Mouse (Mus musculus): ENCODE measurements around the gene Aoc2. TPM values are rescaled to one million over a fixed set of nuclear protein-coding genes. Genes with fewer than 3 reads are reported as not detected.

Aoc2 gene
- polyA plus RNA-seq (2014; fragmentation: Nextera tagmentation; extraction: Ambion mirVana) = 1.3 and 1.4 TPM in 2 replicates

GRCm38 (mm10) chr11:101324763-101325162 lies at the start of gene Aoc2:
TSS of gene Aoc2 (plus strand) at chr11:101325063.
- DNase-seq (ENCODE audit: low spot score, missing footprints) = peak; percentile 49
- H3K36me3 ChIP-seq (ENCODE audit: control insufficient read depth, insufficient read depth, low read length) = peaks cover 28% of the 10 kb centered on the region

DNA sequence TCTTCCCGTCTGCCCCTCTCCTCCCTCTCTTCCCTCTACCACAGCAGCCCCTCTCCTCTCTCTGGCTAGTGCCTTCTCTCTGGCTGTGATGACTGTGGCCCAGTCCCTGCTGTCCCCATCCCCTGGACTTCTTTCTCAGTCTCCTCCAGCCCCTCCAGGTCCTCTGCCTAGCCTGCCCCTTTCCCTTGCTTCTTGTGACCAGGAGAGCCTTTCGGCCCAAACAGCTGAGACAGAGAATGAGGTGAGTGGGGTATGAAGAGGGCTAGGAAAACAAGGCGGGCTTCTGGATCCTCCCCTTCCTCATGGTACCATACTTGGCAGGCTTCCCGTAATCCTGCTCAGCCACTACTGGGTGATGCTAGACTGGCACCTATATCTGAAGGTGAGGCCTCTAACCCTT lies 49.6 kb upstream of the Aoc2 start:
- whole genome bisulfite sequencing = 71% methylated on average over 4 of the region's 4 CpGs
- Histone ChIP-seq H3K9me3 (ENCODE audit: control insufficient read depth, low read length) (no peaks in the 10 kb centered on the region), H3K36me3 (ENCODE audit: control insufficient read depth, insufficient read depth, low read length) (no peaks in the 10 kb centered on the region), H3K4me1 (ENCODE audit: control insufficient read depth, insufficient read depth, low read length) (peaks cover 17% of the 10 kb centered on the region), H3K27me3 (ENCODE audit: control insufficient read depth, insufficient read depth, low read length) (no peaks in the 10 kb centered on the region; the same call in 1 of the 2 replicates), H3K4me2 (no peak overlapping the region), H3K9ac (ENCODE audit: low read length) (no peak overlapping the region), H3K27ac (ENCODE audit: low read depth, low read length) (no peak overlapping the region), H3K4me3 (ENCODE audit: low read depth, low read length) (no peak overlapping the region)
- DNase-seq (ENCODE audit: low spot score, missing footprints) (no peak), ATAC-seq (ENCODE audit: low FRiP score) (no peak)

More at GRCm38 (mm10) chr11:101324763-101325162, at the start of gene Aoc2:
- ATAC-seq (ENCODE audit: low FRiP score) = no peak
- H3K4me2 ChIP-seq = no peak within 1 kb of the TSS
- no peaks in the 10 kb centered on the region for H3K4me1 ChIP-seq (ENCODE audit: control insufficient read depth, insufficient read depth, low read length)
- 97% methylated on average over 5 of the region's 5 CpGs for WGBS
- no peaks in the 10 kb centered on the region for H3K27me3 ChIP-seq (ENCODE audit: control insufficient read depth, insufficient read depth, low read length)
- H3K9me3 ChIP-seq (ENCODE audit: control insufficient read depth, low read length) = no peaks in the 10 kb centered on the region
- H3K27ac ChIP-seq (ENCODE audit: low read depth, low read length) = no peak within 1 kb of the TSS
- no peak within 1 kb of the TSS for H3K9ac ChIP-seq (ENCODE audit: low read length)
- H3K4me3 ChIP-seq (ENCODE audit: low read depth, low read length) = no peak within 1 kb of the TSS

GRCm38 (mm10) chr11:101276319-101277070 lies 48.4 kb upstream of the Aoc2 start:
- H3K4me3 ChIP-seq (ENCODE audit: low read depth, low read length) = no peak overlapping the region

GRCm38 (mm10) chr11:101277381-101278222 lies 47.3 kb upstream of the Aoc2 start:
- no peak overlapping the region for H3K27ac ChIP-seq (ENCODE audit: low read depth, low read length)
- 81% methylated on average over 12 of the region's 12 CpGs for WGBS
- no peak for ATAC-seq (ENCODE audit: low FRiP score)

More at GRCm38 (mm10) chr11:101276319-101277070, 48.4 kb upstream of the Aoc2 start:
- Histone ChIP-seq H3K4me2 (no peak overlapping the region; the same call in 1 of the 2 replicates), H3K9ac (ENCODE audit: low read length) (no peak overlapping the region), H3K9me3 (ENCODE audit: control insufficient read depth, low read length) (no peaks in the 10 kb centered on the region), H3K27ac (ENCODE audit: low read depth, low read length) (no peak overlapping the region), H3K4me1 (ENCODE audit: control insufficient read depth, insufficient read depth, low read length) (peaks cover 17% of the 10 kb centered on the region), H3K27me3 (ENCODE audit: control insufficient read depth, insufficient read depth, low read length) (no peaks in the 10 kb centered on the region; the same call in 1 of the 2 replicates), H3K36me3 (ENCODE audit: control insufficient read depth, insufficient read depth, low read length) (no peaks in the 10 kb centered on the region)
- ATAC-seq (ENCODE audit: low FRiP score) (no peak), DNase-seq (ENCODE audit: low spot score, missing footprints) (peak; percentile 82)
- 29% methylated on average over 27 of the region's 27 CpGs for WGBS

DNA sequence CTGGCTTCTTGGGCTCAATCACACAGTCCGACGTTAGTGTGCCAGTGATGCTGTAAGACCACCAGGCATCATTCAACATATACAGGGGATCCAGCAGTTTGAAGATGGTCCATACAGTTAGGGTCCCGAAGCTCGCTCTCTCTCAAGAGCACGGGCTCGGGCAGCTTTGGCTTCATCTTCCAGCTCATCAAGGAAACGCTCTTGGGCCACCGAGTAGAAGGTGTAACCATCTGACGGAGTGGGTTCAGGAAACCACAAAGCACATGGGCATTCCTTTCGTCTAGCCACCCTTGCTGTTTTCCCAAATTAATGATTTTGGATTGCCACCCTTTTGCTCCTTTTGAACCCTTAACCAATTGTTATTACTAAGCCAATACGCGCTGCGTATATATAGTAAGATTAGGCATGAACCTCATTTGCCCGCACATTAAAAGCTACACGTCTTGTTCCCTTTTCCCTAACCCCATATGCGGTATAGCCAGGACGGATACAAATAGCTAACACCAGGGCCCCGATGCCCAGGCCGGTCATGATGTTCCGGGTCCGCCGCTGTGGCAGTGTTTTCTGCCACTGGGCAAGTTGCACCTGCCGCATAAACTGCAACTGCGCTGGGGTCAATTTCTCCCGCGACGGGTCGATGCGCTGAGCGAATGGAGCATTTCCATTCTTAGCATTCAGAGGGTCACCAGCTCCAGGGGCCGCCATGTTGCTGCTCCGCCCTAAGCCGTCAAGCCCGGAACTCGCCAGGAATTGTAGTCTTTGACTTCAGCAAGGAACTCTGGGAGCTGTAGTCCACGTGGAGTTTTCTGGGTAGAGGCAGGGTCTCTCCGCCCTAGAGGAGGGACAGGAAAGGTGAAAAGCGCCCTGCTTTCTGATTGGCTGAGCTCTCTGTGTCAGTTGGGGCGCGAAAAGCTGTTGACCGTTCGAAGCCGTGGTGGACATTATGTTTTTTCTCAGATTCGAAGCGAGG lies 46.4 kb upstream of the Aoc2 start, which contains the start of the genes Cntd1 and Coa3:
Gene Cntd1 (plus strand): TSS at position 790 of the 970 bp plus-strand sequence.
Gene Coa3 (minus strand): TSS at position 892 of the 970 bp plus-strand sequence.
- ATAC-seq (ENCODE audit: low FRiP score) (peak; percentile 96), DNase-seq (ENCODE audit: low spot score, missing footprints) (peak; percentile 95)
- Histone ChIP-seq H3K9ac (ENCODE audit: low read length) (peak within 1 kb of the TSS; percentile 76), H3K4me1 (ENCODE audit: control insufficient read depth, insufficient read depth, low read length) (peaks cover 17% of the 10 kb centered on the region), H3K36me3 (ENCODE audit: control insufficient read depth, insufficient read depth, low read length) (no peaks in the 10 kb centered on the region), H3K4me3 (ENCODE audit: low read depth, low read length) (peak within 1 kb of the TSS; percentile 54), H3K27me3 (ENCODE audit: control insufficient read depth, insufficient read depth, low read length) (no peaks in the 10 kb centered on the region; the same call in 1 of the 2 replicates), H3K9me3 (ENCODE audit: control insufficient read depth, low read length) (no peaks in the 10 kb centered on the region), H3K27ac (ENCODE audit: low read depth, low read length) (no peak within 1 kb of the TSS), H3K4me2 (peak within 1 kb of the TSS; percentile 87)
- 12% methylated on average over 45 of the region's 45 CpGs for WGBS

More at GRCm38 (mm10) chr11:101277381-101278222, 47.3 kb upstream of the Aoc2 start:
- no peaks in the 10 kb centered on the region for H3K36me3 ChIP-seq (ENCODE audit: control insufficient read depth, insufficient read depth, low read length)
- H3K4me3 ChIP-seq (ENCODE audit: low read depth, low read length) = peak overlapping the region; percentile 54
- H3K9me3 ChIP-seq (ENCODE audit: control insufficient read depth, low read length) = no peaks in the 10 kb centered on the region
- peak overlapping the region; percentile 76 for H3K9ac ChIP-seq (ENCODE audit: low read length)
- peaks cover 17% of the 10 kb centered on the region for H3K4me1 ChIP-seq (ENCODE audit: control insufficient read depth, insufficient read depth, low read length)
- peak overlapping the region; percentile 87 for H3K4me2 ChIP-seq
- DNase-seq (ENCODE audit: low spot score, missing footprints) = peak; percentile 79
- no peaks in the 10 kb centered on the region; the same call in 1 of the 2 replicates for H3K27me3 ChIP-seq (ENCODE audit: control insufficient read depth, insufficient read depth, low read length)

GRCm38 (mm10) chr11:101279193-101279569 lies 45.7 kb upstream of the Aoc2 start:
- Histone ChIP-seq H3K9me3 (ENCODE audit: control insufficient read depth, low read length) (no peaks in the 10 kb centered on the region), H3K36me3 (ENCODE audit: control insufficient read depth, insufficient read depth, low read length) (no peaks in the 10 kb centered on the region), H3K27me3 (ENCODE audit: control insufficient read depth, insufficient read depth, low read length) (no peaks in the 10 kb centered on the region; the same call in 1 of the 2 replicates), H3K4me2 (peak overlapping the region; percentile 36), H3K9ac (ENCODE audit: low read length) (peak overlapping the region; percentile 21; the same call in 1 of the 2 replicates), H3K27ac (ENCODE audit: low read depth, low read length) (no peak overlapping the region), H3K4me1 (ENCODE audit: control insufficient read depth, insufficient read depth, low read length) (peaks cover 17% of the 10 kb centered on the region), H3K4me3 (ENCODE audit: low read depth, low read length) (peak overlapping the region; percentile 54)
- WGBS = 62% methylated on average over 14 of the region's 14 CpGs
- ATAC-seq (ENCODE audit: low FRiP score) (peak; percentile 51), DNase-seq (ENCODE audit: low spot score, missing footprints) (no peak)

DNA sequence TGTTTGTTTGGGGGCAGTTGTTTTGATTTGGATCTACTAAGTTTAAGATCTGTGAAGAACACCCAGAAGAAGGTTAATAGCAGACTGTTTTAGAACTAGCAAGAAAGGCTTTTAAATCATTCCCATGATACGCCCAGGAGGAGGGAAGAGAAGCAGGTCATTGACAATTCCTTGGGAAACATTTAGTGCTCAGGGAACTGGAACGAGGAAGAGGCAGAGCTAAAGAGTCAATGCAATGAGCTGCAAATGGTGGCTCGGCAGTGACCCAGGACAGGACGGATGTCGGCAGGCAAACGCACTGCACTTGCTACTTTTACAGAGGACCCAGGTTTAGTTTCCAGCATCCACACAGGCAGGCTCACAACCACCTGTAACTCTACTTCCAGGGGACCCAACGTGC lies 44.0 kb upstream of the Aoc2 start:
- H3K36me3 ChIP-seq (ENCODE audit: control insufficient read depth, insufficient read depth, low read length) = no peaks in the 10 kb centered on the region
- peak; percentile 51 for DNase-seq (ENCODE audit: low spot score, missing footprints)
- H3K9ac ChIP-seq (ENCODE audit: low read length) = no peak overlapping the region
- no peaks in the 10 kb centered on the region for H3K9me3 ChIP-seq (ENCODE audit: control insufficient read depth, low read length)
- no peak for ATAC-seq (ENCODE audit: low FRiP score)
- H3K4me2 ChIP-seq = no peak overlapping the region
- WGBS = 55% methylated on average over 7 of the region's 7 CpGs
- peaks cover 17% of the 10 kb centered on the region for H3K4me1 ChIP-seq (ENCODE audit: control insufficient read depth, insufficient read depth, low read length)
- H3K27me3 ChIP-seq (ENCODE audit: control insufficient read depth, insufficient read depth, low read length) = no peaks in the 10 kb centered on the region; the same call in 1 of the 2 replicates
- no peak overlapping the region for H3K4me3 ChIP-seq (ENCODE audit: low read depth, low read length)
- H3K27ac ChIP-seq (ENCODE audit: low read depth, low read length) = no peak overlapping the region

DNA sequence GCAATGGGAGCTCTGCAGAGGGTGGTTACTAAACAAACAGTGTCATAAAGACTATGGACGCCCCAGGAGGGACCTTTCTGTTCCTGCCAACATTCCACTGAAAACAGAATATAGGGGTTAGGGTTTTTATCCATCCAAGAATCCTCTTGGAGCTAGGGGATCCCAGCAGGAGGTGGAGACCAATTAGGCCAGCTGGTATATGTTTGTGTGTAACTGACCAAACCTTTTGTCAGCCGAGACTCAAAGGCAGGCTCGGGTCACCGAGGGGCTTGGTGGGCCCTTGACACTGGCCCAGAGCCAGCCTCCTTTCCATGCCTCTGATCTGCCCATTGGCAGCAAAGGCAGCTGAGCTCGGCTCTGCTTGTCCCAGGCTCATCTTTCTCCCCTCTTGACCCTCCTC lies 42.0 kb upstream of the Aoc2 start:
- ATAC-seq (ENCODE audit: low FRiP score) = no peak
- Histone ChIP-seq H3K27me3 (ENCODE audit: control insufficient read depth, insufficient read depth, low read length) (no peaks in the 10 kb centered on the region; the same call in 1 of the 2 replicates), H3K4me1 (ENCODE audit: control insufficient read depth, insufficient read depth, low read length) (peaks cover 9% of the 10 kb centered on the region), H3K9ac (ENCODE audit: low read length) (no peak overlapping the region), H3K4me2 (no peak overlapping the region), H3K4me3 (ENCODE audit: low read depth, low read length) (no peak overlapping the region), H3K36me3 (ENCODE audit: control insufficient read depth, insufficient read depth, low read length) (no peaks in the 10 kb centered on the region), H3K27ac (ENCODE audit: low read depth, low read length) (no peak overlapping the region), H3K9me3 (ENCODE audit: control insufficient read depth, low read length) (no peaks in the 10 kb centered on the region)
- 34% methylated on average over 5 of the region's 5 CpGs for WGBS
- DNase-seq (ENCODE audit: low spot score, missing footprints) = no peak
